Comparison of ENCODE assay signal across 20 mouse cellular contexts in genomic region chr5:124621362-124621761, GRCm38 (mm10). TPM values are rescaled to one million over a fixed set of nuclear protein-coding genes. Genes with fewer than 3 reads are reported as not detected.
DNase-seq lines count a peak whose midpoint lies in the region; ATAC-seq and TF ChIP-seq lines count a peak whose summit lies in the region.
"Had no signal": no experiment of that assay in that cellular context is flagged by ENCODE, and none has a peak within 500 bp of the region (broad histone marks: within the 10 kb centered on the region; RNA-seq: fewer than 3 reads in every experiment).

No protein-coding gene starts in this region.

- dilution Hi-C loops in CH12.LX (cut with MboI; ENCODE audit: extremely low pct_ligation_motif_present, extremely low pct_unique_long_range_greater_than_20kb, low sequenced_read_pairs): no loop called here

- 75% methylated on average over 13 of the region's 13 CpGs for WGBS in intestine, embryonic 16.5 days

- no peaks in the 10 kb centered on the region for H3K36me3 ChIP-seq in CH12.LX (replicated peaks in 1 of 2; ENCODE audit: control insufficient read depth in 1 of 2, insufficient read depth in 1 of 2, low read length in 1 of 2)
- H3K36me3 ChIP-seq in intestine, embryonic 16.5 days (ENCODE audit: control insufficient read depth, insufficient read depth, low read length): no peaks in the 10 kb centered on the region
- H3K36me3 ChIP-seq: liver, embryonic 13.5 days; lung, embryonic 15.5 days had no signal

- ATAC-seq in megakaryocyte progenitor cell, adult 5-6 weeks (replicated peaks; ENCODE audit: poor library complexity): peak; percentile 66
- ATAC-seq in intestine, embryonic 16.5 days: no peak
- ATAC-seq: forebrain, embryonic 16.5 days; midbrain, embryonic 16.5 days had no signal

- H3K9ac ChIP-seq in CH12.LX (ENCODE audit: insufficient read depth, low read depth): no peak overlapping the region; the same call in 1 of the 2 replicates
- H3K9ac ChIP-seq in intestine, embryonic 16.5 days (ENCODE audit: low read depth, low read length): no peak overlapping the region
- H3K9ac ChIP-seq: embryonic facial prominence, embryonic 12.5 days; heart, embryonic 13.5 days; limb, embryonic 12.5 days; liver, embryonic 13.5 days; lung, embryonic 15.5 days; neural tube, embryonic 12.5 days had no signal

- peaks cover 9 to 24% of the 10 kb centered on the region in 2 experiments for H3K4me1 ChIP-seq in CH12.LX (ENCODE audit: control insufficient read depth in 1 of 2, insufficient read depth in 2 of 2)
- no peaks in the 10 kb centered on the region for H3K4me1 ChIP-seq in intestine, embryonic 16.5 days (ENCODE audit: control insufficient read depth, insufficient read depth, low read length)
- H3K4me1 ChIP-seq: embryonic facial prominence, embryonic 12.5 days; heart, embryonic 13.5 days; limb, embryonic 12.5 days; liver, embryonic 13.5 days; lung, embryonic 15.5 days; neural tube, embryonic 12.5 days had no signal

- no peak; the same call in none of the 2 replicates for TF ChIP-seq RAD21 in CH12.LX (IDR thresholded peaks at IDR 0.05; ENCODE audit: low read depth, low read length)

- H3K27ac ChIP-seq in CH12.LX (ENCODE audit: insufficient read depth, low read depth): no peak overlapping the region; the same call in 1 of the 2 replicates
- no peak overlapping the region for H3K27ac ChIP-seq in intestine, embryonic 16.5 days (ENCODE audit: low read length)
- H3K27ac ChIP-seq: embryonic facial prominence, embryonic 12.5 days; heart, embryonic 13.5 days; limb, embryonic 12.5 days; liver, embryonic 13.5 days; lung, embryonic 15.5 days; neural tube, embryonic 12.5 days had no signal

- peak; percentile 31 for DNase-seq in layer of hippocampus, adult 11-12 months (ENCODE audit: low spot score)
- no peak for DNase-seq in layer of hippocampus, postnatal 25 days (ENCODE audit: extremely low spot score in 1 of 2, low spot score in 1 of 2)
- DNase-seq in A20 (ENCODE audit: low read depth, low spot score) (peak; percentile 77), CH12.LX (ENCODE audit: extremely low read depth) (peak; percentile 68)
- DNase-seq in embryo, embryonic 9.5 days (ENCODE audit: extremely low spot score): no peak
- DNase-seq: cerebellum, postnatal 36 days; heart, postnatal 4 days; kidney, adult 8-10 months; kidney, postnatal 36 days; liver, embryonic 13.5 days had no signal

- H3K4me3 ChIP-seq in CH12.LX (replicated peaks in 1 of 3; ENCODE audit: low read depth in 2 of 3, low read length in 2 of 3, poor library complexity in 1 of 3): peak overlapping the region in 2 of 3 experiments; percentile 10 to 31
- H3K4me3 ChIP-seq in intestine, embryonic 16.5 days (ENCODE audit: low read length): no peak overlapping the region
- H3K4me3 ChIP-seq: embryonic facial prominence, embryonic 12.5 days; heart, embryonic 13.5 days; limb, embryonic 12.5 days; liver, embryonic 13.5 days; lung, embryonic 15.5 days; megakaryocyte, embryonic 14.5 days; neural tube, embryonic 12.5 days had no signal

- TF ChIP-seq POLR2A in CH12.LX (IDR thresholded peaks at IDR 0.05; ENCODE audit: low read depth, low read length): no peak

- in situ Hi-C loops in CH12.LX (cut with MboI; ENCODE audit: low pct_ligation_motif_present, low pct_unique_long_range_greater_than_20kb, low sequenced_read_pairs): no loop called here

- TF ChIP-seq EP300 in CH12.LX (IDR thresholded peaks at IDR 0.05; ENCODE audit: low read length): peak; percentile 81

- H3K4me2 ChIP-seq in CH12.LX (ENCODE audit: insufficient read depth, low read depth, poor library complexity, severe bottlenecking): peak overlapping the region; percentile 25; the same call in 1 of the 2 replicates
- no peak overlapping the region for H3K4me2 ChIP-seq in intestine, embryonic 16.5 days (ENCODE audit: low read depth, low read length)
- H3K4me2 ChIP-seq: embryonic facial prominence, embryonic 12.5 days; heart, embryonic 13.5 days; limb, embryonic 12.5 days; liver, embryonic 13.5 days; lung, embryonic 15.5 days; neural tube, embryonic 12.5 days had no signal

- no peaks in the 10 kb centered on the region for H3K27me3 ChIP-seq in CH12.LX (replicated peaks)
- no peaks in the 10 kb centered on the region for H3K27me3 ChIP-seq in intestine, embryonic 16.5 days (replicated peaks; ENCODE audit: control insufficient read depth, insufficient read depth, low read length)
- H3K27me3 ChIP-seq: embryonic facial prominence, embryonic 12.5 days; heart, embryonic 13.5 days; limb, embryonic 12.5 days; liver, embryonic 13.5 days; lung, embryonic 15.5 days; megakaryocyte, embryonic 14.5 days; neural tube, embryonic 12.5 days had no signal

- no peaks in the 10 kb centered on the region for H3K79me2 ChIP-seq in CH12.LX (replicated peaks; ENCODE audit: control insufficient read depth, extremely low read depth, insufficient read depth, poor library complexity, severe bottlenecking)

- no peaks in the 10 kb centered on the region for H3K9me3 ChIP-seq in CH12.LX (replicated peaks; ENCODE audit: low read length)
- no peaks in the 10 kb centered on the region for H3K9me3 ChIP-seq in intestine, embryonic 16.5 days (ENCODE audit: control insufficient read depth, low read length)
- H3K9me3 ChIP-seq: embryonic facial prominence, embryonic 12.5 days; heart, embryonic 13.5 days; limb, embryonic 12.5 days; liver, embryonic 13.5 days; lung, embryonic 15.5 days; megakaryocyte, embryonic 14.5 days; neural tube, embryonic 12.5 days had no signal

- TF ChIP-seq CTCF in CH12.LX (conservative IDR thresholded peaks at IDR 0.05 in 1 of 2, IDR thresholded peaks at IDR 0.05 in 1 of 2; ENCODE audit: low read depth in 2 of 2, low read length in 2 of 2): no peak

TF ChIP-seq in CH12.LX, 34 proteins besides CTCF, POLR2A, EP300 and RAD21:
- TF ChIP-seq CHD1 (IDR thresholded peaks at IDR 0.05; ENCODE audit: low read depth, low read length): no peak
- peak; percentile 36; the same call in 1 of the 2 replicates for TF ChIP-seq BHLHE40 (IDR thresholded peaks at IDR 0.05; ENCODE audit: low read depth, low read length)
- TF ChIP-seq CHD2 (IDR thresholded peaks at IDR 0.05; ENCODE audit: low read length): no peak
- TF ChIP-seq IRF4 (IDR thresholded peaks at IDR 0.05; ENCODE audit: low read depth, low read length): peak; percentile 94
- TF ChIP-seq JUND (conservative IDR thresholded peaks at IDR 0.05; ENCODE audit: low read depth, low read length): peak; percentile 55; the same call in 1 of the 2 replicates
- no peak for TF ChIP-seq KAT2A (IDR thresholded peaks at IDR 0.05; ENCODE audit: insufficient replicate concordance, low read length)
- TF ChIP-seq SMC3 (IDR thresholded peaks at IDR 0.05; ENCODE audit: low read depth, low read length): no peak
- peak; percentile 49; the same call in 1 of the 2 replicates for TF ChIP-seq ELF1 (IDR thresholded peaks at IDR 0.05; ENCODE audit: low read depth, low read length)
- TF ChIP-seq ETS1 (conservative IDR thresholded peaks at IDR 0.05; ENCODE audit: low read depth, low read length): peak; percentile 42; the same call in 1 of the 2 replicates
- TF ChIP-seq NRF1 (IDR thresholded peaks at IDR 0.05; ENCODE audit: low read depth, low read length): peak; percentile 66
- peak; percentile 53; the same call in 1 of the 2 replicates for TF ChIP-seq TCF12 (IDR thresholded peaks at IDR 0.05; ENCODE audit: low read depth, low read length)
- 0 out of 2 replicates have a peak, but pooled peaks have one; percentile 28 for TF ChIP-seq MEF2A (IDR thresholded peaks at IDR 0.05; ENCODE audit: borderline replicate concordance, low read depth, low read length)

RNA-seq across cellular contexts. Expression of gene Atp6v0a2, which starts 7.0 kb away (rescaled TPM):
- total RNA-seq in layer of hippocampus, postnatal 25 days (2021): 10 to 100 TPM; 53.5 to 68.2 TPM
- total RNA-seq in CH12.LX (2012; rRNA removed) (10.9 and 11.8 TPM in 2 replicates), CH12.LX (2014; rRNA removed) (7.4 and 7.7 TPM in 2 replicates)
- 13.2 and 16.5 TPM in 2 replicates for polyA plus RNA-seq in CH12.LX (2012; ENCODE audit: insufficient read length, low read depth)
- total RNA-seq in megakaryocyte progenitor cell, adult 5-6 weeks (2015): 13.8 and 14.0 TPM in 2 replicates
- total RNA-seq in megakaryocyte progenitor cell, adult 5-6 weeks (2017): 13.5 and 15.4 TPM in 2 replicates
- 61.5 and 67.9 TPM in 2 replicates for polyA plus RNA-seq in intestine, embryonic 16.5 days (2015; fragmentation: Nextera tagmentation; extraction: Ambion mirVana)

RNA-seq across cellular contexts. Expression of gene Gtf2h3, which starts 42.4 kb away (rescaled TPM):
- 10 to 100 TPM; 29.5 to 32.8 TPM for total RNA-seq in layer of hippocampus, postnatal 25 days (2021)
- total RNA-seq in CH12.LX (2012; rRNA removed): 58.2 and 63.0 TPM in 2 replicates
- total RNA-seq in CH12.LX (2014; rRNA removed): 84.9 and 87.5 TPM in 2 replicates
- 51.9 and 57.0 TPM in 2 replicates for polyA plus RNA-seq in CH12.LX (2012; ENCODE audit: insufficient read length, low read depth)
- total RNA-seq in megakaryocyte progenitor cell, adult 5-6 weeks (2015): 13.8 and 16.2 TPM in 2 replicates
- 29.7 and 37.5 TPM in 2 replicates for total RNA-seq in megakaryocyte progenitor cell, adult 5-6 weeks (2017)
- 51.2 and 52.2 TPM in 2 replicates for polyA plus RNA-seq in intestine, embryonic 16.5 days (2015; fragmentation: Nextera tagmentation; extraction: Ambion mirVana)

RNA-seq across cellular contexts. Expression of gene Eif2b1, which starts 42.4 kb away (rescaled TPM):
- total RNA-seq in layer of hippocampus, postnatal 25 days (2021): 10 to 100 TPM; 32.6 to 49.0 TPM
- total RNA-seq in CH12.LX (2012; rRNA removed) (50.8 and 68.3 TPM in 2 replicates), CH12.LX (2014; rRNA removed) (98.0 and 107 TPM in 2 replicates)
- 104 and 111 TPM in 2 replicates for polyA plus RNA-seq in CH12.LX (2012; ENCODE audit: insufficient read length, low read depth)
- total RNA-seq in megakaryocyte progenitor cell, adult 5-6 weeks (2015): 45.9 and 53.7 TPM in 2 replicates
- total RNA-seq in megakaryocyte progenitor cell, adult 5-6 weeks (2017): 26.1 and 40.1 TPM in 2 replicates
- 85.5 and 86.6 TPM in 2 replicates for polyA plus RNA-seq in intestine, embryonic 16.5 days (2015; fragmentation: Nextera tagmentation; extraction: Ambion mirVana)

Comparison
In these comparisons a context has a peak if more than half of its experiments do, and no peak if none do; other contexts are left out.
1. DNase-seq: peak in layer of hippocampus, adult 11-12 months (single experiment), A20 (single experiment) and CH12.LX (single experiment); none in layer of hippocampus, postnatal 25 days (0 of 2) and embryo, embryonic 9.5 days (single experiment).